Mouse (Mus musculus) midbrain, embryonic 12.5 days (tissue): Measurements from ENCODE around the gene Pxmp2. TPM values are rescaled to one million over a fixed set of nuclear protein-coding genes. Genes with fewer than 3 reads are reported as not detected.

Experiments used
- ATAC-seq: fragments of 200-750 bp; cut with Nextera tagmentation; 2 replicates; pipeline ENCODE4 v1.8.0; 2017; ENCODE audit warnings: low read depth, moderate TSS enrichment, moderate library complexity; ENCODE audit not compliant: low FRiP score
- H3K27ac ChIP-seq: fragments of 300-500 bp; sonication (generic); replicated peaks from 2 replicates; pipeline ENCODE4 v1.5.1; 2016; ENCODE audit warnings: mild to moderate bottlenecking
- H3K27me3 ChIP-seq: fragments of 300-500 bp; sonication (generic); 2 replicates; pipeline ENCODE4 v1.6.1; 2016; ENCODE audit warnings: mild to moderate bottlenecking
- H3K36me3 ChIP-seq: fragments of 300-500 bp; sonication (generic); 2 replicates; pipeline ENCODE4 v1.6.1; 2016
- H3K4me1 ChIP-seq: fragments of 300-500 bp; sonication (generic); 2 replicates; pipeline ENCODE4 v1.6.1; 2016
- H3K4me2 ChIP-seq: fragments of 300-500 bp; sonication (generic); replicated peaks from 2 replicates; pipeline ENCODE4 v1.6.1; 2016; ENCODE audit warnings: mild to moderate bottlenecking, moderate library complexity
- H3K4me3 ChIP-seq: fragments of 300-500 bp; sonication (generic); 2 replicates; pipeline ENCODE4 v1.5.1; 2016; ENCODE audit warnings: mild to moderate bottlenecking
- H3K9ac ChIP-seq: fragments of 300-500 bp; sonication (generic); replicated peaks from 2 replicates; pipeline ENCODE4 v1.6.1; 2016; ENCODE audit warnings: mild to moderate bottlenecking, moderate library complexity
- H3K9me3 ChIP-seq: fragments of 300-500 bp; sonication (generic); 2 replicates; pipeline ENCODE4 v1.6.1; 2016; ENCODE audit warnings: mild to moderate bottlenecking
- WGBS: fragments of 180-500 bp; shearing (Covaris S2); methylation state at CpG from one replicate; pipeline ENCODE4 v1.1.7; 2016; 5-methylcytosine and 5-hydroxymethylcytosine counted together
- polyA plus RNA-seq: library from polyadenylated mRNA; unstranded; fragments of >200 nt; fragmentation: Nextera tagmentation; extraction: Ambion mirVana; gene quantifications from 2 replicates; pipeline ENCODE4 v1.2.1, GENCODE M21; 2016

Gene Pxmp2
- polyA plus RNA-seq, 1 experiment from 2014 or later: 11.1 TPM

DNA sequence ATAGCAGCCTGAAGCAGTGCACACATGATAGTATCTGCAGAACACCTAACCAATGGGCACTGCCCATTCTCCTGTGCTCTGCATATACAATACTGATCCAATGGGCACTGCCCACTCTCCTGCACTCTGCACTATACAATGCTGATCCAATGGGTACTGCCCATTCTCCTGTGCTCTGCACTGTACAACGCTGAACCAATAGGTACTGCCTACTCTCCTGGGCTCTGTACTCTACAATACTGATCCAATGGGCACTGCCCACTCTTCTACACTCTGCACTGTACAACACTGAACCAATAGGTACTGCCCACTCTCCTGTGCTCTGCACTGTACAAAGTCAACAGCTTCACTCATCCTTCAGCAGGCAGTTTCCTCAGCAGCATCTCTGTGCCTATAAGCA, 9.1 kb downstream of the Pxmp2 start:
- Histone ChIP-seq H3K9ac (no peak overlapping the region), H3K4me3 (no peak overlapping the region), H3K4me1 (no peaks in the 10 kb centered on the region), H3K27ac (no peak overlapping the region), H3K36me3 (no peaks in the 10 kb centered on the region), H3K9me3 (no peaks in the 10 kb centered on the region), H3K4me2 (no peak overlapping the region), H3K27me3 (no peaks in the 10 kb centered on the region)
- ATAC-seq: no peak
- WGBS: 100% methylated on average over 1 of the region's 1 CpGs

DNA sequence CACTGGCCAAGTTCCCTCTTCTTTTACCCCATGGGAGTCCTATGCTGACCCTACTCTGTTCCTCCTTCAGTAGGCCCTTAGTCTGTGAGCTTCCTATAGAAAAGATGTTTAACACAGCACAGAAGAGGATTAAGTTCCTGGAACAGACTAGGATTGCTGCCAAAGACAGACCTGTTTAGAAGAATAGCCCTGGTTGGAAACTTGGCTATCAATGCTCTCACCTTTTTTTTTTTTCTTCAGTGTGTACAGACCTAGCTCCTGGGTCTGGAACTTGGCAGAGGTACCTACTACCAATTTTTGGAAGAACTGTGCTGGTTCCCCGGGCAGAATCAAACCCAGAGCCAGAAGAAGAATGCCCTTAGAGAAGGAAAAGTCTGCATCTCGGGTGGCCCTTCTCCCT, 9.6 kb downstream of the Pxmp2 start:
- Histone ChIP-seq H3K4me3 (no peak overlapping the region), H3K27me3 (no peaks in the 10 kb centered on the region), H3K4me1 (no peaks in the 10 kb centered on the region), H3K4me2 (no peak overlapping the region), H3K27ac (no peak overlapping the region), H3K36me3 (no peaks in the 10 kb centered on the region), H3K9me3 (no peaks in the 10 kb centered on the region), H3K9ac (no peak overlapping the region)
- WGBS: 81% methylated on average over 2 of the region's 2 CpGs
- no peak for ATAC-seq

- Histone ChIP-seq H3K27ac (no peak overlapping the region), H3K4me2 (no peak overlapping the region), H3K4me1 (no peaks in the 10 kb centered on the region), H3K9me3 (no peaks in the 10 kb centered on the region), H3K9ac (no peak overlapping the region), H3K4me3 (no peak overlapping the region), H3K36me3 (no peaks in the 10 kb centered on the region), H3K27me3 (no peaks in the 10 kb centered on the region)
- 61% methylated on average over 2 of the region's 2 CpGs for WGBS
- ATAC-seq: no peak
Observed at GRCm38 (mm10) chr5:110274846-110275245, 11.1 kb downstream of the Pxmp2 start.

GRCm38 (mm10) chr5:110274147-110274546, 11.8 kb downstream of the Pxmp2 start:
- no peak for ATAC-seq
- H3K9me3 ChIP-seq: no peaks in the 10 kb centered on the region
- H3K27me3 ChIP-seq: no peaks in the 10 kb centered on the region
- H3K4me3 ChIP-seq: no peak overlapping the region
- no peak overlapping the region for H3K27ac ChIP-seq
- no peaks in the 10 kb centered on the region for H3K4me1 ChIP-seq
- H3K36me3 ChIP-seq: no peaks in the 10 kb centered on the region
- H3K9ac ChIP-seq: no peak overlapping the region
- no peak overlapping the region for H3K4me2 ChIP-seq
- WGBS: 86% methylated on average over 4 of the region's 4 CpGs

DNA sequence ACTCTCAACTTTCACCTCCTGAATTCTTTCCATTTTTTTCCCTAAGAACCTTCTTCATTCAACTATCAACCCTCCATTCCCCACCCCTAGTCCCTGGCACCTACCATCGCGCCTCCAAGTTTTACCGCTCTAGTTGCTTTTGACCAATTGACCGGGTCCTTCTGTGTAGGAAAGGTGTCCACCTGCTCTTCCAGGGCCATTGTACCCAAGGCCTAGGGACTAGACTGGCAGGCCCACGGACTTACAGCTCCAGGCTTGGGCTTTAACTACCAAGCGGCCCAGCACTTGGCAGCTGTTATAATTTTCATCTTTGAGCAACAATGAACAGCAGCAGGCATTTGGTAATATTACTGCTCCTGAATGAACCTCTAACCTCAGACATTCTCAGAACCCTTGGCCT, 15.7 kb downstream of the Pxmp2 start:
- Histone ChIP-seq H3K27ac (no peak overlapping the region), H3K9me3 (no peaks in the 10 kb centered on the region), H3K9ac (no peak overlapping the region), H3K4me2 (no peak overlapping the region), H3K4me3 (no peak overlapping the region), H3K36me3 (peaks cover 20% of the 10 kb centered on the region), H3K27me3 (no peaks in the 10 kb centered on the region), H3K4me1 (peaks cover 6% of the 10 kb centered on the region)
- no peak for ATAC-seq
- 92% methylated on average over 6 of the region's 6 CpGs for WGBS

DNA sequence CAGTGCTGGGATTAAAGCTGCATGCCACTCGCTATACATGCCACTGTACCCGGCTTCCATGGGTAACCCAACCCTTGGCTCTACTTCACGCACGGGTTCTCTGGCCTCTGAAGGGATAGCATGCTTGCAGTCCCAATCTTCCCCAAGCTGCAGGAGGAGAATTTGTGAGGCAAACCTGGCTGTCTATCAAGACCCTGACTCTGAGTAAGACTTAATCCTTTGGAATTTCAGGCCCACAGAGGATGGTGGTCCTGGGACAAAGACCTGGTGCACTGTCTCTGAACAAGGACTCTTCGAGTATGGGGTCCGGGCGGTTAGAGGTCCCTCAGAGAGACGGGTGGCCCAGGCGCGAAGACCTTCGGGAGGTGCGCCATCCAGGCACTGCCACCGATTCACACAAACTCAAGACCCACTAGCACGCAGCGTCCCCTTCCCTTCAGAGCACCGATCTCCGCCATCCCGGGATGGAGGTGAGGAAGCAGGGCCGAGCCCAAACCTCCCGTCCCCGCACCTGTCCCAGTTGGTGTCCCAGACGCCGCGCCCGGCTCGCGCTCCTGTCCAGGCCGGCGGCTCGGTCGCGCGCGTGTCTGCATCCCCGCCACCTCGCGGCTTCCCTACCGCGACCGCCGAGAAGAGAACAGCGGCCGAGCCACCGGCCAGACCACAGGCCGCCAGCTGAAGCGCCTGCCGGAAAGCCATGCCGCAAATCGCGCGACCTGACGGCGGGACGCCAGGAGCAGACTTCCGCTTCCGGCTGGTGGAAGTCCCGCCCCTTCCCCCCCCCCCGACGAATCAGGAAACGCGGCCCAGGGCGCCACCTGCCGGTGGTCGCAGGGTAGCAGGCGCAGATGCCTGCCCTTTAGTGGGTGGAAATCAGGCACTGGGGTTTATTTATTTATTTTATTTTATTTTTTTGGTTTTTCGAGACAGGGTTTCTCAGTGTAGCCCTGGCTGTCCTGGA, 16.6 kb downstream of the Pxmp2 start, which contains the start of gene Pgam5:
TSS of gene Pgam5 (minus strand) at position 773 of the 961 bp plus-strand sequence.
- peak within 1 kb of the TSS; percentile 81 for H3K4me3 ChIP-seq
- H3K9ac ChIP-seq: peak within 1 kb of the TSS; percentile 91
- peak within 1 kb of the TSS; percentile 95 for H3K4me2 ChIP-seq
- no peaks in the 10 kb centered on the region for H3K27me3 ChIP-seq
- peak; percentile 86 for ATAC-seq
- peak within 1 kb of the TSS; percentile 57 for H3K27ac ChIP-seq
- WGBS: under 1% methylated on average over 49 of the region's 66 CpGs
- H3K4me1 ChIP-seq: peaks cover 6% of the 10 kb centered on the region
- peaks cover 28% of the 10 kb centered on the region for H3K36me3 ChIP-seq
- H3K9me3 ChIP-seq: no peaks in the 10 kb centered on the region

DNA sequence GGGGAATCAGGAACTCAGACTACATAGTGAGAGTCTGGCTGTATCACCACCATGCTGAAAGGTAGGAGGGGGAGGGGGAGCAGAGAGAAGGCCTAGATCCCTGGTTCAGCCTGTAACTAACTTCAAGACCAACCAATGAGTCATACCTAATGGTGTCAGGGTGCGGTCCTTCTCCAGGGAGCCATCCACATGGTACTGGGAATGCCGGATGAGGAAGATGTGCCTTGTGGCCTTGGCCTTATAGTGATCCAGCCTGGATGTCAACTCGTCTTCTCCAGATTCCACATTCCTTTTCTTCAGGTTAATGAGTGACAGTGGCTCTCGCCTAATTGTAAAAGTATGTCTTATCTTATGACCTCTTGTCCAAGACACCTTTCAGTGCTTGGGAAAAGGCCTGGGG, 19.0 kb downstream of the Pxmp2 start:
- no peak for ATAC-seq
- H3K36me3 ChIP-seq: peaks cover 40% of the 10 kb centered on the region
- H3K9me3 ChIP-seq: no peaks in the 10 kb centered on the region
- no peak overlapping the region for H3K27ac ChIP-seq
- H3K27me3 ChIP-seq: no peaks in the 10 kb centered on the region
- no peak overlapping the region for H3K4me2 ChIP-seq
- 90% methylated on average over 4 of the region's 4 CpGs for WGBS
- peaks cover 6% of the 10 kb centered on the region for H3K4me1 ChIP-seq
- no peak overlapping the region for H3K9ac ChIP-seq
- H3K4me3 ChIP-seq: no peak overlapping the region

DNA sequence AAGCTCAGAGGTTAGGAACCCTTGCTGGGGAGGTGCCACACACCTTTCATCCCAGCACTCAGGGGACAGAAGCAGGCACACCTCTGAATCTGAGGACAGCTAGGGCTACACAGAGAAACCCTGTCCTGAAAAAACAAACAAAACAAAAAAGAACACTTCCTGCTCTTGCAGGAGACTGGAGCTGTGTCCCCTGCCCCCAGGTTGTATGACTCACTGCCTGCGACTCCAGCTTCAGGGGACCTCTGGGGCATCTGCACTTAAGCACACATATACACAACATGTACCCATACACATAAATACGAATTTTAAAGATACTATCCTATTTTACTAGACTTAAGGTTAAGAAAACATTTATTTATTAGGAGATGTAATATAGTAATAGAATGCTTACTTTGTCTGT, 41.9 kb downstream of the Pxmp2 start:
- ATAC-seq: no peak
- no peaks in the 10 kb centered on the region for H3K4me1 ChIP-seq
- H3K27ac ChIP-seq: no peak overlapping the region

GRCm38 (mm10) chr5:110232346-110232745, 53.6 kb downstream of the Pxmp2 start:
- Histone ChIP-seq H3K4me1 (peaks cover 22% of the 10 kb centered on the region), H3K9ac (no peak overlapping the region; the same call in 1 of the 2 replicates), H3K27ac (no peak overlapping the region), H3K9me3 (no peaks in the 10 kb centered on the region), H3K36me3 (peaks cover 27% of the 10 kb centered on the region), H3K27me3 (no peaks in the 10 kb centered on the region), H3K4me2 (peak overlapping the region; percentile 67; the same call in 1 of the 2 replicates), H3K4me3 (0 out of 2 replicates have a peak overlapping the region, but pooled peaks have one; percentile 96)
- ATAC-seq: no peak
- WGBS: 91% methylated on average over 6 of the region's 6 CpGs

More for the DNA sequence above, 41.9 kb downstream of the Pxmp2 start:
- no peaks in the 10 kb centered on the region for H3K9me3 ChIP-seq
- 87% methylated on average over 2 of the region's 2 CpGs for WGBS
- H3K4me2 ChIP-seq: no peak overlapping the region
- peaks cover 85% of the 10 kb centered on the region for H3K36me3 ChIP-seq
- no peak overlapping the region for H3K4me3 ChIP-seq
- no peaks in the 10 kb centered on the region for H3K27me3 ChIP-seq
- H3K9ac ChIP-seq: no peak overlapping the region

- Histone ChIP-seq H3K9me3 (no peaks in the 10 kb centered on the region), H3K4me2 (peak overlapping the region; percentile 67), H3K4me1 (peaks cover 22% of the 10 kb centered on the region), H3K9ac (peak overlapping the region; percentile 96), H3K36me3 (peaks cover 26% of the 10 kb centered on the region), H3K4me3 (peak overlapping the region; percentile 96), H3K27ac (no peak overlapping the region), H3K27me3 (no peaks in the 10 kb centered on the region)
- 49% methylated on average over 13 of the region's 13 CpGs for WGBS
- ATAC-seq: no peak
Observed at GRCm38 (mm10) chr5:110231638-110232037, 54.3 kb downstream of the Pxmp2 start.

DNA sequence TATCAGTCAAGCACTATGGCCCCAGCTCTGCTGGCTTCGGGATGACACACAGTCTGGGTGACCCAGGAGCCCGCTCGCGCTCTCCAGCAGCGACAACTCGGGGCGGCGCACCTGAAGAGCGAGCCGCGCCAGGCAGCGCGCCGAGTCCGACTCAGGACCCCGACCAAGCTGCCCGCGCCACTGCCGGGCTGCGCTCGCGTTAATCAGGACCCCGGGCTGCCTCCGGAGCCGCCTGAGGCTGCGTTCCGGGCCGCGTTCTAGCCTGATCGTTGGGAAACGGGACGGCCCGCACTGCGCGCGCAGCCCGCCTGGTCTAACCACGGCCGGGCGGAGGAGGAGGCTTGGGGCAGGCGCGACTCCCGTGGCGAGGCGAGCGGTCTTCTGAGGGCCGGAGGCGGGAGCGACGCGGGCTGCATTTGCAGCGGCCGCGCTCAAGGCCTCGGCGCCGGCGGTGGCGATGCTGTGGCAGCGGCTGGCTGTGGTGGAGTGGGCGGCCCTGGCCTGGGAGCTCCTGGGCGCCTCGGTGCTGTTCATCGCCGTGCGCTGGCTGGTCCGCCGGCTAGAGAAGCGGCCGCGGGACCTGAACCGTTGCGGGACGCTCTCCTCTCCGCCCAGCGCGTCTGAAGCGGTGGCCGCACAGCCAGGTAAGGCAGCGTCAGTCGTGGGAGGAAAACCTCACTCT, 55.1 kb downstream of the Pxmp2 start, which contains the start of gene Ankle2:
TSS of gene Ankle2 (plus strand) at position 225 of the 682 bp plus-strand sequence.
- peak within 1 kb of the TSS; percentile 67 for H3K4me2 ChIP-seq
- peaks cover 18% of the 10 kb centered on the region for H3K36me3 ChIP-seq
- peak within 1 kb of the TSS; percentile 96 for H3K9ac ChIP-seq
- no peaks in the 10 kb centered on the region for H3K27me3 ChIP-seq
- peak within 1 kb of the TSS; percentile 96 for H3K27ac ChIP-seq
- no peaks in the 10 kb centered on the region for H3K9me3 ChIP-seq
- ATAC-seq: peak; percentile 97
- WGBS: under 1% methylated on average over 81 of the region's 81 CpGs
- peaks cover 22% of the 10 kb centered on the region for H3K4me1 ChIP-seq
- peak within 1 kb of the TSS; percentile 96 for H3K4me3 ChIP-seq

- peak; percentile 23; the same call in 1 of the 2 replicates for ATAC-seq
- peaks cover 22% of the 10 kb centered on the region for H3K4me1 ChIP-seq
- peak overlapping the region; percentile 96 for H3K4me3 ChIP-seq
- no peaks in the 10 kb centered on the region for H3K9me3 ChIP-seq
- peak overlapping the region; percentile 96 for H3K27ac ChIP-seq
- H3K9ac ChIP-seq: peak overlapping the region; percentile 96
- 8% methylated on average over 8 of the region's 8 CpGs for WGBS
- peak overlapping the region; percentile 67 for H3K4me2 ChIP-seq
- H3K27me3 ChIP-seq: no peaks in the 10 kb centered on the region
- H3K36me3 ChIP-seq: peaks cover 16% of the 10 kb centered on the region
Observed at GRCm38 (mm10) chr5:110230401-110230779, 55.6 kb downstream of the Pxmp2 start.
